Mouse (Mus musculus): ENCODE results near the gene Gm16253. TPM values are rescaled to one million over a fixed set of nuclear protein-coding genes. Genes with fewer than 3 reads are reported as not detected.

The Gm16253 gene
- total RNA-seq, 4 experiments from 2014 or later, result 1.2 to 1.5 (median 1.2) TPM; not detected in 1

DNA sequence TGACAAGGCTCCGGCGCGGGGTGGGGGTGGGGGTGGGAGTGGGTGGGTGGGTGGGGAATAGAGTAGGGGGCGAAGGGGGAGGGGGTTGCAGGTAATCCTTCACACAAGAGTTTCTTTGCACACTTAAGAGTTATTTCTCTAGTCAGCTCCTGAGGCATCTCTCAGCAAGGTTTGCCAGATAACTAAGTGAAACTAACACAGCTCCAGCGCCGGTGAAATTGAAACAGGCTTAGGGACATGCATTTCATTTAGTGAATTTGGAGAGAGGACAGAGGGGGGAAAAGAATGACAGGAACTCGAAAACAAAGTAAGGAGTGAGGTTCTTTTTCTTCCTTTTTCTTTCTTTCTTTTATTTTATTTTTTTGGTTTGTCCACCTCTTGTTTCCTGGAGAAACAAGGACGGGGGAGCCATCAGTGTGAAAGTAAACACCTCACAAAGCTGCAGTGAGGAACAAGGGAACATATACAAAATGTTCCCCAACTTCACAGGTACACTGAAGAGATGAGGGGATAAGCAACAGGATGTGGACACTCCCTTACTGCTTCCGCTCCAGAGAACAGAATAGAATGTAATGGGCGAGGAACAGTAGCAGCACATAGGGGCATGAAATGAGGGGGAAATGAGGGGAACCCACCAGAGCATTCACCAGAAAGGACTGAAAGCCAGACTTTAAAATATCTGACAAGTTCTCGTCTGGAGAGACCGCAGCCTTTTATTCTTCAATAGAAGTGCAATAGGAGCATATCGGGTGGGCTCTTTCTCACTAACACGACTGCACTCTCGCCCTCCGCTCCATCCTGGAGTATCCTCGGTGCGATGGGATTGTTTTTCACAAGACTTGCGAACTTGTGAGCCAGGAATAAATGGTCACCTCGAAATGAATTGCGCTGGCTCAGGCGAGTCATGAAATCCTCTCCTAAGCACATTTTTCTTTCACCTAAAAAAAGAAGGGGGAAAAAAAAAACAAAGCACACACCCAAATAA is 19.8 kb upstream of the Gm16253 start:
- DNase-seq (ENCODE audit: low spot score in 2 of 2), result no peak

DNA sequence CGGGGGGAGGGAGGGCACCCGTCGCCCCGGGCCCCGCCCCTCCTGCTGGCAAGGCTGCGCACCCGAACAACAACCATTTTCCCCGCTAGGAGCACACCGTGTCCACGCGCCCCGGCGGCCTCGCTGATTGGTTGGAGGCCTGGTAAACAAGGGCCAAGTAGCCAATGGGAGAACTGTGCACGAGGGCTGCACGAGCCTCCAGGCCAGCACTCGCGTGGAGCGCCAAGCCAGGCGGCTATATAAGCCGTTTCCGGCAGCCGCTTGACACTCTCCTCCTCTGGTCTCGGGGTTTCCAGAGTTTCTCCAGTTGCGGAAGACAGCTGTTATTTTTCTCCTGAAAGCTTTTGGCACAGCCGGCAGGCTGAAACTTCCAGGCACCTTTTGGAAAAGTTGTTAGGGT is 19.1 kb upstream of the Gm16253 start, which contains the start of gene Txnip:
TSS of gene Txnip (plus strand) at position 264 of the 400 bp plus-strand sequence.
- DNase-seq (ENCODE audit: low spot score in 2 of 2), result peak; percentile 100

DNA sequence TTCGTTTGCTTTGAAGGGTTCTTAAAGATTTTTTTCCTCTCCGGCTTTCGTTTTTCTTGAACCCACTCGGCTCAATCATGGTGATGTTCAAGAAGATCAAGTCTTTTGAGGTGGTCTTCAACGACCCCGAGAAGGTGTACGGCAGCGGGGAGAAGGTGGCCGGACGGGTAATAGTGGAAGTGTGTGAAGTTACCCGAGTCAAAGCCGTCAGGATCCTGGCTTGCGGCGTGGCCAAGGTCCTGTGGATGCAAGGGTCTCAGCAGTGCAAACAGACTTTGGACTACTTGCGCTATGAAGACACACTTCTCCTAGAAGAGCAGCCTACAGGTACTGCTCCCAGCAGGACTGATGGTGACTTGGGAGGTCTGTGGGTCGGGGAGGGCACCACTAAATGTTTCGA is 18.6 kb upstream of the Gm16253 start:
- no peak for DNase-seq (ENCODE audit: low spot score in 2 of 2)

DNA sequence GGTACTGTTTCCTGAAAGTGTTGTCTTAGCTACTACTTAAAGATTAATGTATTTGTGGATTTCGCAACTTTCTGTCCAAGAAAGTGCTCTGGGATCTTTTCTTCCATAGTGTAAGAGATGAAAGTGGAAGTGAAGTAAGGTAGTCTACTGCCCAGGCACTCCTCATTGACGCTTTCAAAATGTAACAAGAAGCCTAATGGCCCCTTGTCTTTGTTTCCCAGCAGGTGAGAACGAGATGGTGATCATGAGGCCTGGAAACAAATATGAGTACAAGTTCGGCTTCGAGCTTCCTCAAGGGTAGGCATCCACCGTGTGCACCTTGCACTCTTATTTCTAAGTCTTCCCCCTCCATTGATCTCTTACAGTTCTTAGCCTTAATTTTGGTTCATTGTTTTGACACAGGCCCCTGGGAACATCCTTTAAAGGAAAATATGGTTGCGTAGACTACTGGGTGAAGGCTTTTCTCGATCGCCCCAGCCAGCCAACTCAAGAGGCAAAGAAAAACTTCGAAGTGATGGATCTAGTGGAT is 18.1 kb upstream of the Gm16253 start:
- no peak for DNase-seq (ENCODE audit: low spot score in 2 of 2)

DNA sequence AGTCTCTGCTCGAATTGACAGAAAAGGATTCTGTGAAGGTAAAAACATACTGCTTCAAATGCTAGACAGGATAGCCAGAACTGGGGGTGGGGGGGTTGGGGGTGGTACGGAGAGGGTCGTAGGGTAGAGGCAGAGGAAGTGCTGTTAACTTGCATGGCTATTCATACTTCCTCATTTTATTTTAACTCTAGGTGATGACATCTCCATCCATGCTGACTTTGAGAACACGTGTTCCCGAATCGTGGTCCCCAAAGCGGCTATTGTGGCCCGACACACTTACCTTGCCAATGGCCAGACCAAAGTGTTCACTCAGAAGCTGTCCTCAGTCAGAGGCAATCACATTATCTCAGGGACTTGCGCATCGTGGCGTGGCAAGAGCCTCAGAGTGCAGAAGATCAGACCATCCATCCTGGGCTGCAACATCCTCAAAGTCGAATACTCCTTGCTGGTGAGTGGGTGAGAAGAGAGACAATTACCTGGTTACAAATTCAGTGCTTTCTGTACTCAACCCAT is 17.3 kb upstream of the Gm16253 start:
- no peak for DNase-seq (ENCODE audit: low spot score in 2 of 2)

DNA sequence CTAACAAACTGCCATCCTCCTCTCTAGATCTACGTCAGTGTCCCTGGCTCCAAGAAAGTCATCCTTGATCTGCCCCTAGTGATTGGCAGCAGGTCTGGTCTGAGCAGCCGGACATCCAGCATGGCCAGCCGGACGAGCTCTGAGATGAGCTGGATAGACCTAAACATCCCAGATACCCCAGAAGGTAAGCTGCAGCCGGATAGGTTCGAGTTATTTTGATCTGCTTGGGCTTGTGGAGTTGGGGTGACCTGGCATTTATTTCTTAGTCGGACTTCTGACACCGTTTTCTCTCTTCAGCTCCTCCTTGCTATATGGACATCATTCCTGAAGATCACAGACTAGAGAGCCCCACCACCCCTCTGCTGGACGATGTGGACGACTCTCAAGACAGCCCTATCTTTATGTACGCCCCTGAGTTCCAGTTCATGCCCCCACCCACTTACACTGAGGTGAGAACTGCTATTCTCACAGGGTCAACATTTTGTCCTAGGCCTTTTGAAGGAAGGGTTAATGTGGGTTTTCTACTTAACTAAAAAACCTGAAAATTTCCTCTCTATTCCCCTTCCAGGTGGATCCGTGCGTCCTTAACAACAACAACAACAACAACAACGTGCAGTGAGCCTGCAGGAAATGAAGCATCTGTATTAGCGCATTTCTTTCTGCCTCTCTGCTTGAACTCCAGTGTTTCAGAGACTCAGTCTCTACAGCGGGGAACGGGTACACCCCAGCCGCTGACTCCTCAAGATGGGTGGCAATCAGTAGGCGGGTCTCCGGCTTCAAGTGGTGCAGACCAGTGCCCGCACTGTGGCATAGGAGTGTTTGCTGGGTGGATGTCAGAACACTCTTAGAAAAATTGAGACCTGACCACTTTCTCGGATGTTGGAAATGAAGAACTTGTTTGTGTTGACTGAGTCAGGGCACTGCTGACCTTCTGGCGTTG is 16.6 kb upstream of the Gm16253 start:
- no peak for DNase-seq (ENCODE audit: low spot score in 2 of 2)

DNA sequence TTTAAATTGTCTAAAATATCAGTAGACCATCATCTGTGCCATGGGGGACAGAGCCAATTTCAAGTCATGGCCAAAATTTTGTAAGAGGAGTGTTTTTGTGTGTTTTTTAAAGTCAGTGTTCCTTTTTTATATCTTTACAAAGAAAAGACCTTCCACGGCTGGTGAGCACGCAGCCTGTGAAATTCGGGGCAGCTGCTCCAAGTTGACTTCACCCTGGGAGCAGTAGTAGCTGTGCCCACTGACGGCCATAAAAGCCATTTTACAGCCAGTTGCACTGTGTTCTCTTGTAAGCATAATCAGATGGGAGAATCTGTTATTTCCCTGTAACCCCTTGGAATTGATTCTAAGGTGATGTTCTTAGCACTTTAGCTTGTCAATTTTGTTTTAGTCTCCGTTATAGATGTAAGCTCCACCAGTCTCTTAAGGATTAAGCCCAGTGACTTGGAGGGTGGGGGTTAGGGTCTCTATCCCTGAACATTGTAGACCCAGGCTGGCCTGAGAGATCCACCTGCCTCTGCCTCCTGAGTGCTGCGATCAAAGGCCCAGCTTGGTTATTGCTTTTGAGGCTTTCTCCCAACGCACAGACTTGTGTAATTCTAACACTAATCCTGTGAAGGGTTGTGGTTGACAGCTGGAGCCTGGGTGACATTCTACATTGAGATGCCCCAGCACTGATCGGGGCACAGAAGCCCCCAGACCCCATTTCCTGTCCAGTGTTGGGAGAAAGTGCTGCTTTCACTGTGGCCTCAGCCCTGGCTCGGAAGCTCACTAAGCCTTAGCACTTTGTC is 15.7 kb upstream of the Gm16253 start:
- peak in 1 of 2 experiments; percentile 45 for DNase-seq (ENCODE audit: low spot score in 2 of 2)

DNA sequence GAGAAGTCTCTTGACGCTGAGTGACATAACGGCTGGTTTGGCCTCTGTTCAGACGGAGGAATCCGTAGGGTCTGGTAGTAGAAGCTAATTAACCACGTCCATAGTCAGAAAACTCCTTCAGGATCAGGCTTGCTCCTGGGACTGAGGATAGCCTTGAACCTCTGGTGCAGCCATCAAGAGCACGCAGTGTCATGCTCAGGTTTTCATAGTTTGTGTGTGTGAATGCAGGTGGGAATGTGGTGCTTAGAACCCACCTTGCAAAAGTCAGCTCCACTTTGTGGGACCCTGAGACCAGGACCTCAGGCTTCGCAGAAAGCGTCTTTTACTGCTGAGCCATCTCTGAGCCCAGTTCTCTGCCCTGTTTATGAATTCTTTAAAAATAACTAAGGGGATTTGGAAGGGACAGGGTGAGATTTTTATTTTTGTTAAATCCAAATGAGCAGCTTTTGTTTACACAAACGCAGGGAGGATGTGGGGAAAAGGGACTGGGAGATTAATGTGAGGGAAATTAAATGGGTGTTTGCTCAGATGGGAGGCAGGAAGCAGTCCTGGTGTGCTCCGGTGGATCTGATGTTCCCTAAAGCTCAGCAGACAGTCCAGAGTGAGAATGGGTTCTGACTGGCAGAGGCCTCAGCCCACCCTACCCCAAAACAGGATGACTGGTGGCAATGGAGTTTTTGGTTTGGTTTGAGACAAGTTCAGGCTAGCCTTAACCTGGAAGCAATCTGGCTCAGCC is 14.7 kb upstream of the Gm16253 start:
- DNase-seq (ENCODE audit: low spot score in 2 of 2), result peak; percentile 57 to 65

DNA sequence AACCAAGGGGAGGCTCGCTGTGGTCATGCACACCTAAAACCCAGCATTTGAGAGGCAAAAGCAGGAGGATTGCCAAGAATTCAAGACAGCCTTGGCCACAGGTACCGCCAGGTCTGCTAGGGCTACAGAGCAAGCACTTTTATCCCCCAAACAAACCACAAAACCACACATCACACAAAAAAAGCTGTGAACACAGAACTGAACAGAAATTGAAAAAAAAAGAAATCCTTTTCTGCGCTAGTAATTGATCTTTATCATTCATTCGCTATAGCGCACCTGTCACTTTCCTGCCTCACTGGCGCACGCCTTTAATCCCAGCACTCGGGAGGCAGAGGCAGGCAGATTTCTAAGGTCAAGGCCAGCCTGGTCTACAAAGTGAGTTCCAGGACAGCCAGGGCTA is 13.5 kb upstream of the Gm16253 start:
- DNase-seq (ENCODE audit: low spot score in 2 of 2), result no peak

DNA sequence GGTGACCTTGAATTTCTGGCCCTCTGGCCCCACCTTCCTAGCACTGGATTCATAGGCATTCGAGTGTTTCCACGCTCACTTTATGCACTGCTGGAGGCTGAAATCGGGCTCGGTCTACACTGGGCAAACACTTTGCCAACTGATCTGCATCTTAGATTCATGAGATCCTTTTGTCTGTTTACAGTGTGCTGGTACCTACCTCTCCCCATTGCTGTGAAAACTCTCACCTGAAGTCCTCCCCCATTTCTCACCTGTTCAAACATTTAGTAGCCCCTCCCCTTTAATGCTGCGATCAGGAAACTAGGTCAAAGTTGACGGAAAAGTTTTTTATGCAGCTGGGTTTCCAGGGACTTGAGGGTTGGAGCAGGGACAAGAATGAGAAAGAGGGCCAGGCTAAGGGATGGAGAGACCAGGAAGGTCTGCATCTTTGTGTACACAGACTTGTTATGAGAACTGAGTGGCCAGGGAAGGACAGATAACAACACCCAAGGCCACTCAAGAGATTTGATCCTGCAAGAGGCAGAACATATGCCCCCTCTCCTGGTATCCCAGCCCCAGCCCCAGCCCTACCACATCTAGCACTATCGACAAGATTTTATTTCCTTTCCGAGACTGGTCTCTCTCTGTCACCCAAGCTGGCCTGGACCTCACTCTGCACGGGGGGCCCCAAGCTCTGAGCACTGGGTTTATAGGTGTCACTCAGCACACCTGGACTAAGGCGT is 12.7 kb upstream of the Gm16253 start:
- no peak for DNase-seq (ENCODE audit: low spot score in 2 of 2)

DNA sequence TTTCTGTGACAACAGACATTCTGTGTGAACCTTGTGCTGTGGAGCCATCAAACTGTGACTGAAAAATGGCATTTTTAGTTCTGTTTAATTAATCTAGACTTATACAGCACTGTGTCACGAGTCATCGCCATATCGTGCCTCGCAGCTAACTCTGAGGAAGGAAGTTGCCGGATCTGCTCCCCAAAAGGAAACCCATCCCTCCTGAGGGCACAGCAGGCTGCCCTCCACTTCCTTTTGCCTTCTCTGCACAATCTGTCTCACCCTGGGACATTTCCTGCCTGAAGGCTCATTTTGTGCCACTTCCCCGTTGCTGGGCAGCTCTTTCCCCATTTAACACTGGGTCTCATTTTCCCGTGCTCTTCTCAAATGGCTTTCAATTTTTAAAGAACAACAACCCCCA is 12.2 kb upstream of the Gm16253 start:
- DNase-seq (ENCODE audit: low spot score in 2 of 2), result no peak

DNA sequence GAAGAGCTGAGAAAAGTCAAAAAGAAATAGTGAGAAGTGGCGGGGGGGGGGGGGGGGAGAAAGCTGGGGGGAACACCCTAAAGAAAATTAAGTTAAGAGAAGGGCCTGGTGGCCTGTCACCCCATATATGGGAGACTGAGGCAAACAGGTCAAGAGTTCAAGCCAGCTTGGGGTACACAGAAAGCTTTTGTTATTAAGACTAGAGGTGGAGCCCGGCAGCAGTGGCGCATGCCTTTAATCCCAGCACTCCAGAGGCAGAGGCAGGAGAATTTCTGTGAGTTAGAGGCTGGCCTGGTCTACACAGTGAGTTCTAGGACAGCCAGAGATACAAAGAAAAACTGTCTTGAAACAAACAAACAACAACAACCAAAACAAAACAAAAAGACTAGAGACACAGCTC is 11.7 kb upstream of the Gm16253 start:
- DNase-seq (ENCODE audit: low spot score in 2 of 2), result no peak

DNA sequence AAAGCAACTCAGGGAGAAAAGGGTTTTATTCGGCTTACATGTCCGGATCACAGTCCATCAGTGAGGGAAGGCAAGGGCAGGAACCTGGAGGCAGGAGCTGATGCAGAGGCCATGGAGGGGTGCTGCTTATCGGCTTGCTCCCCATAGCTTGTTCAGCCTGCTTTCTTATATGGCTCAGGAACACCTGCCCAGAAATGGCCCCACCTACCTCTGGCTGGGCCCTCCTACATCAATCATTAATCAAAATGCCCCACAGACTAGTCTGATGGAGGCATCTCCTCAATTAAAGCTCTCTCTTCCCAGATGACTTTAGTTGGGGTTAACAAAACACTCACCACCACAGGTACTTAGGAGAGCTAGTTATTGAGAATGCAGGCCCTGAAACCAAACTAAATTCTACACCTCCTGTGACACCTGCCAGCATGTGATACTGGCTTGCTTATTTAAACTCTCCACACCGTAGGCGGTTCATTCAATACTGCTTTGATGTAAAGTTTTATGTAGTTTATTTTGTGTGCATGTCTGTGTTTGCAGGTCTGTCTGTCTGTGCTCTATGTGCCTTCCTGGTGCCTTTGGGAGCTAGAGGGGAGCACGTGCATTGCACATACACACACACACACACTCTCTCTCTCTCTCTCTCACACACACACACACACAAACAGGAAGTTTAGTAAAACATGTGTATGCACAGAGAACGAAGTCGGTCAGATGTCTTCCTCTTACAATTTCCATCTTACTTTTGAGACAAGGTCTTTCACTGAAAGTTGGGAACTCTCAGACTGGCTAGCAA is 9.9 kb upstream of the Gm16253 start:
- no peak for DNase-seq (ENCODE audit: low spot score in 2 of 2)

DNA sequence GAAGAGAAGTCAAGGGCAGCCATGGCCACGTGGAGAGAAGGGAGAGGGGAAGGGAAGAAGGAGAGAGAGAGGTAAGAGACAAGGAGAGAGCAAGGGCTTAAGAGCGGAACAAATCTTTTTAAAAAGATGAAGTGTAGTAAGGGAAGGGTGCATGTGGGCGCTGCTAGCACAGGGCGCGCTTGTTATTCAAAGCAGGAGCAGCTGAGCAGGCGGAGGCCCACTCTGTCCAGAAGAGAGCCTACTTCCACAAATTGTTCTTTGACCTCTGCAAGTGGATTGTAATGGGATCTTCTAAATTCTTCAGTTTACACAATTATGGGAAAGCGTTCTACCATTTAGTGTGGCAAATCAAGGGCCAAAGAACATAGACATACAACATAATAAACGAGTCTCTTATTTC is 8.2 kb upstream of the Gm16253 start:
- no peak for DNase-seq (ENCODE audit: low spot score in 2 of 2)

DNA sequence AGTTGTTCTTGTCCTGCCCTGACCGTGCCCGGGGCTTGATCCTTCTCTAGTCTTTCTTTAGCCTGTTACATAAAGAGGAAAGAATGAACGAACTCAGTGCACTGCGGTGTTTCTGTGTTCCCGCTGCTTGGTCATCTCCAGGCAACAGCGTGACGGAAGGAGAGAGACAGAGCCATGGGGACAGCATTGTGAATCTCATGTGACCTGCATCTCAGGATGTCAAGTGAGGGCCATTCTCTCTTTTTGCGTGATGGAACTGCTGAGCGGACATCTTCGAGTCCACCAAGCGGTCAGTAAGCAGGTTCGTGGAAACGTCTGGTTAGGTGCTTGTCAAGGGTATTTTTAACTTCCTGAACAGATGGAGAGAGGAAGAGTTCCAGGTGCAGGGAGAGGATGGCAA is 7.3 kb upstream of the Gm16253 start:
- no peak for DNase-seq (ENCODE audit: low spot score in 2 of 2)

DNA sequence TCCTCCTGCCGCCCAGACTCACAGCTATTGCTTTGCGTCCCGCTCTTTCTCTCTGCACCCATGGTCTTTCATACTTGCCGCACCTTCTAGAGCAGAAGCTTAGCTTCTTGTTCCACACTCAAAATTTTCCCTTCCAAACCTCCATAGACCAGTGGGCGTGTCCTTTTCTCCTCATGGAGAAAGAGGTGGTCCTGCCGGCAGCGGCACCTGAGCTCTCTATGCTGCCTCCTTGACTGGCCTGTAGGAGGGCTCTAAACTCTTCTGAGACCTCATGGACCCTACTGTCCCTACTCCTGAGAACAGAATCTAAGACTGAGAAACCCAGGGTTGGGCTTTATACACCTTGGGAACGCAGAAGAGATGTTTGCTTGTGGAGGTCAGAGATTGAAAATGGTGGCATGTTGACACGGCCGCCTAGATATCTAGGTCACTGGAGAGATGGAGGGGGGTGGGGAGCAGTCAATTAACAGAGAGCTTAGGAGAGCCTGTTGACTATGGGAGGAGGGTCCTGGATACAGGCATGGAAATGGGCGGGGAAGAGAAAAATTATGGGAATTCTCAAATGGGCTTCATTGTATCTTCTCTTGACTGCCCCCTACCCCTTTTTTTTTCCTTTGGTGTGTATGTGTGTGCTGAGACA is 6.7 kb upstream of the Gm16253 start:
- DNase-seq (ENCODE audit: low spot score in 2 of 2), result no peak

DNA sequence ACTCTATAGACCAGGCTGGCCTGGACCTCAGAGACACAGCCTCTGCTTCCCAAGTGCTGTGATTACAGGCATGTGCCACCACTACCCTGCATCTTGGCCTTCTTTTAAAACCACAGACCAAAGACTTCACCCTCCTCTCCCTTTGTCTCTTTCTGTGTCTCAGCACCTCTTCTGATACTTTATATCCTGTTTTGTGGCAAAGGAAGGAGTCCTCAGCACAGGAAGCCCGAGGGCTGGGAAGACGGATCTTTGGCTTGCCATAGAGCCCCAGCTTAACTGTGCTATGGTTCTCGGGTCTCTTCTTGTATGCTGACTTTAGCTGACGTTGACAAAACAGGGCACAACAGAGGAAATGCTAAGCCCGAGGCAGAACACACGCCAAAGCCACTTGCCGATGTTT is 6.1 kb upstream of the Gm16253 start:
- no peak for DNase-seq (ENCODE audit: low spot score in 2 of 2)

DNA sequence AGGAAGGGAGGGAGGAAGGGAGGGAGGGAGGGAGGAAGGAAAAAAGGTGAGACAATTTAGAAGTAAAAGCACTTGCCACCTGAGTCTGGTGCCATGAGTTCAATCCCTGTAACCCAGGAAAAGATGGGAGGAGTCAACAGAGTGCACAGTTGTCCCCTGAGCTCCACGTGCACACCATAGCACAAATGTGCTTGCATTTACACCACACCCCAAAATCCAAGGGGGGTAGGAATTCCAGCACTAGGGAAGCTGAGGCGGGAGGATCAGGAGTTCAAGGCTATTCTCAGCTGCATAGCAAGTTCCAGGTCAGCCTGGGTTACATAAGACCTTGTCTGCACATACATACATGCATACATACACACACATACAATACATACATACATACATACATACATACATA is 5.4 kb upstream of the Gm16253 start:
- DNase-seq (ENCODE audit: low spot score in 2 of 2), result no peak
